Mouse (Mus musculus): ENCODE measurements around the gene Cherp. TPM values are rescaled to one million over a fixed set of nuclear protein-coding genes. Genes with fewer than 3 reads are reported as not detected.

Gene Cherp
- polyA plus RNA-seq, 1 experiment from 2014 or later, result 61.2 TPM

DNA sequence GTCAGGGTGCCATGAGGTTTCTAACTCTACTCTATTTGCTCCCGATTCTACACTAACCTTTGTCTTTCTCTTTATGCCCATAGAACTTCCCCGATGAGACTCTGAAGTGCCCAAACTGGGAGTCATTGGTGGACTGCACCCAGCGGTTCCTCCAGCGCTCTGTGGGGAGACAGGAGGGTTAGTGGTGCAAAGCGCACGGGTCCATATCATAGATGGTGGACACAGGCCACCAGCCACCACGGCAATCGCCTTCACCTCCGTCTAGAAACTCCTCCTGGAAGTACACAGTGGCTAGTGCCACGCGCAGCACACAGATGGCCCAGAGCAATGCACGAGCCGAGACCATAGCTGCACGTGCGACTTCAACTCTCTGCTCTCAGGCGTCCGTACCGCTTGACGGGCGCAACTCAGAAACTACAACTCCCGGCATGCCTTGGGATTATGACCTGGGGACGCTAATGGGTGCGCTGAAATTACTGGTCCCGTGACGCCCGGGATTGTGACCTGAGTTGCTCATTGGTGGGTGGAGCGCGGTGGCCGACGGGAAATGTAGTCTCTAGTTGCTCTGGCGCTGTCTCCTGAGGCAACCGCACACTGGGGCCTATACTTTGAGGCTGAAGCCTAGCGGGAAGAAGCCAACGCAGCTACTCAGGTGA is 31.6 kb downstream of the Cherp start, which contains the start of the genes Calr3 and 1700030K09Rik:
Gene Calr3 (minus strand): TSS at position 533 of the 656 bp plus-strand sequence.
Gene 1700030K09Rik (plus strand): TSS at position 543 of the 656 bp plus-strand sequence.
- H3K4me2 ChIP-seq, result peak within 1 kb of the TSS; percentile 65
- H3K27ac ChIP-seq, result peak within 1 kb of the TSS; percentile 41; the same call in 1 of the 2 replicates
- no peaks in the 10 kb centered on the region for H3K9me3 ChIP-seq
- peak within 1 kb of the TSS; percentile 46 for H3K4me3 ChIP-seq (replicated peaks)
- peak; percentile 97 for ATAC-seq (ENCODE audit: insufficient number of reproducible peaks, insufficient read depth, low FRiP score, low TSS enrichment, low read depth)
- H3K4me1 ChIP-seq (replicated peaks), result peaks cover 5% of the 10 kb centered on the region
- 6% methylated on average over 34 of the region's 34 CpGs for WGBS
- peak within 1 kb of the TSS; percentile 68 for H3K9ac ChIP-seq (replicated peaks)
- H3K27me3 ChIP-seq, result no peaks in the 10 kb centered on the region
- peaks cover 14% of the 10 kb centered on the region for H3K36me3 ChIP-seq

DNA sequence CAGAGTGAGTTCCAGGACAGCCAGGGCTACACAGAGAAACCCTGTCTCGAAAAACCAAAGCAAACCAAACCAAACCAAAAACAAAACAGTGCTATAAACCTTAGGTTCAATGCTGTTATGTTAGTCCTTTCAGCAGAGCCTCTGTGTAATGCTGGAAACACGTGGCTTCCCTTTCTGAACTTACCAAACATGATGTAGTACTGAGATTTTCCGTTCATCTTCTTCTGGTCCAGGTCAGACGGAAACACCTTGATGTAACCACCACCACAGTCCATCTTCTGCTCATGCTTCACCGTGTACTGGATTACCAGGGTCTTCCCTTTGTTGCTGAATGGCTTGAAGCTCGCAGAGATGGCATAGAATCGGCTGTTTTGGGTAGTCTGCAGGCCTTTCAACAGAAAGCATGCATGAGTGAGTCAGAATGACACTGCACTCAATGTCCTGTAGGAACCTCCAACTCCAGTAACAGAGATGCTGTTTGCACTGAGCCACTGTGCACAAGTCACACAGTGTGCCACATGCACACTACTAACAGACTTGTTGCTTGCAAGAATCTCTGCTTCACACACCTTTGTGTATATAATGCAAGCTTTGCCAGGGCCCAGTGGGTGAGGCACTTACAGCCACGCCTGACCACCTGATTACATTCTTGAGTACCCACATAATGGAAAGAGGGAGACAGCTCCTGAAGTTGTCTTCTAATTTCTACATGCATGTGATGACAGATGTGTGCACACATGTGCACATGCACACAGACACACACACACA is 36.6 kb downstream of the Cherp start:
- Histone ChIP-seq H3K4me1 (replicated peaks) (peaks cover 4% of the 10 kb centered on the region), H3K9ac (replicated peaks) (no peak overlapping the region), H3K9me3 (no peaks in the 10 kb centered on the region), H3K27me3 (no peaks in the 10 kb centered on the region), H3K36me3 (no peaks in the 10 kb centered on the region), H3K27ac (no peak overlapping the region), H3K4me3 (replicated peaks) (no peak overlapping the region), H3K4me2 (no peak overlapping the region)
- no peak for ATAC-seq (ENCODE audit: insufficient number of reproducible peaks, insufficient read depth, low FRiP score, low TSS enrichment, low read depth)
- 72% methylated on average over 8 of the region's 8 CpGs for WGBS

DNA sequence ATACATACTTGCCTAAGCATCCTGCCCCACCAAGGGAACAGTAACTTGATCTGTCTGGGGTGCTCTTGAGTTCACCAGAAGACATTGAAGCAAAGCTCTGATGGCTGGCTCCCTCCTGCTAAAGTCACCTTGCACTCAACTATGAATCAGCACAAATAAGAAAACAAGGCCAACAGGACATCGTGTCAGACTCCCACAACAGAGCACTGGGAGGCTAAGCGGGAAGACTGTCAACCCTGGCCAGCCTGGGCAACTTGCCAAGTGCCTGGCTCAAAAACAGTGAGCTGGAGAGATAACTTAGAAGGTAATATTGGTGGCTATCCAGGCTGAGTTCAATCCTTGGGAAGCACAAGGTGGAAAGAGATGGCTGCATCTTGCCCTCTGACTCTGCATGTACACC is 40.1 kb downstream of the Cherp start:
- H3K36me3 ChIP-seq, result no peaks in the 10 kb centered on the region
- ATAC-seq (ENCODE audit: insufficient number of reproducible peaks, insufficient read depth, low FRiP score, low TSS enrichment, low read depth), result no peak
- no peaks in the 10 kb centered on the region for H3K4me1 ChIP-seq (replicated peaks)
- no peak overlapping the region for H3K4me2 ChIP-seq
- H3K4me3 ChIP-seq (replicated peaks), result no peak overlapping the region
- no peaks in the 10 kb centered on the region for H3K9me3 ChIP-seq
- 59% methylated on average over 2 of the region's 2 CpGs for whole genome bisulfite sequencing
- no peak overlapping the region for H3K27ac ChIP-seq
- H3K27me3 ChIP-seq, result no peaks in the 10 kb centered on the region
- no peak overlapping the region for H3K9ac ChIP-seq (replicated peaks)

DNA sequence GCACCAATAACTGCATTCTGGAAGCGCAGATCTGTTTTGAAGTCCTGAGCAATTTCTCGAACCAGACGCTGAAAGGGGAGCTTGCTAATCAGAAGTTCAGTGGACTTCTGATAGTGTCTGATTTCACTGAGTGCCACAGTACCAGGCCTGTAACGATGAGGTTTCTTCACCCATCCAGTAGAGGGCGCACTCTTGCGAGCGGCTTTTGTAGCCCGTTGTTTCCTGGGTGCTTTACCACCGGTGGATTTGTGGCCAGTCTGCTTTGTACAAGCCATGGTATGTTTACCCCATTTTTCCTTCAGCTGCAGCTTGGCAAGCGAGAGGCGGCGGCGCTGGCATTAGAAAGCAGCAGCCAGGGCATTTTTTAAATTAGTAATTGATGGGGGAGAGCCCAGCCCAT is 45.4 kb downstream of the Cherp start:
- 51% methylated on average over 13 of the region's 13 CpGs for WGBS

GRCm38 (mm10) chr8:72422926-72423325 is 52.1 kb downstream of the Cherp start:
- Histone ChIP-seq H3K27ac (peak overlapping the region; percentile 29; the same call in 1 of the 2 replicates), H3K9me3 (no peaks in the 10 kb centered on the region), H3K27me3 (no peaks in the 10 kb centered on the region), H3K9ac (replicated peaks) (no peak overlapping the region), H3K36me3 (0 out of 2 replicates have a peak, but pooled peaks cover 5% of the 10 kb centered on the region), H3K4me1 (replicated peaks) (peaks cover 28% of the 10 kb centered on the region), H3K4me3 (replicated peaks) (no peak overlapping the region), H3K4me2 (no peak overlapping the region)
- 74% methylated on average over 1 of the region's 1 CpGs for WGBS
- ATAC-seq (ENCODE audit: insufficient number of reproducible peaks, insufficient read depth, low FRiP score, low TSS enrichment, low read depth), result no peak

More for the DNA sequence above, 45.4 kb downstream of the Cherp start:
- Histone ChIP-seq H3K4me1 (replicated peaks) (no peaks in the 10 kb centered on the region), H3K9me3 (no peaks in the 10 kb centered on the region), H3K9ac (replicated peaks) (no peak overlapping the region), H3K27me3 (no peaks in the 10 kb centered on the region), H3K36me3 (no peaks in the 10 kb centered on the region), H3K27ac (no peak overlapping the region), H3K4me2 (no peak overlapping the region), H3K4me3 (replicated peaks) (no peak overlapping the region)
- no peak for ATAC-seq (ENCODE audit: insufficient number of reproducible peaks, insufficient read depth, low FRiP score, low TSS enrichment, low read depth)

DNA sequence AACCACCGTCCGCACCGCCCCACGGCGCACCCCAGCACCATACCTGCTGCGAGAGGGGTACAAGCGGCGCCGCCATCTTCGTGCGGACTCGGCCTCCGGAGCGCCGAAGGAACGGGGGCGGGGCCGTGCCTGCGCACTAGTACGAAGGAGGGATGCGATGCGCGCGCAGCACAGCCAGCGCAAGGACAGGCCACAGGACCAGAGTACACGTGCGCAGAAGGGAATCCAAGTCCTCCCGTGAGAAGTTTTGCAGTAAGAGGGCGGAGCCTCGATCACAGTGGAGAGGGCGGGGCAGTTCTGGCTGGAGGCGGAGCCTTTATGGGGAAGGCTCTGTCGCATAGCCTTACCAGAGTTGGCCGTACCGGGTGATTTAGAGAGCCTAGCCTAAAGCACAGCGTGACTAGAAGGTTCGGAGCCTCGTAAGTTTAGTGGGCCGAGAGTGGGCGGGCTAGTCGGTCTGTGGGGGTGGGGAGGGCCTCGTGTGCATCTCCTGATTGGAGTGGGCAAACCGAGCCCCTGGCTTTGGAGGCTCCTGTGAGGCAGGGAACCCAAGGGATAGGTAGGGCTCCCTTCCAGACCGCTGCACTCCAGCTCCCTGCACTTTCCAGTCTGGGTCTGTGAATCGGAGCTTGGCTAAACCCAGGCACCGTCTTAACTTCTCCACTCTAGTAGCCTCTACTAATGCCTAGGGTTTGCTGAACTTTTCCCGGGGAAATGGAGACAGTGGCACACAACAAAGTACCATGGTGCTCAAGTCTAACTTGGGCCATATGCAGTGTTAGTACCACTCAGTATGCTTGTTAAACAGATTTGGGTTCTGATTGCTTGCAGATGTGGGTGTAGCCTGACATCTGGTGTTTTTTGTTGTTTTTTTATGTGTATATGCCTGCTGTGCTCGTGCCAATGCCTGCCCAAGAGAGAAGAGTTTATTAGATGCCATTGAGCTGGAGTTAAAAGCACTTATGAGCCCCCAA is 53.4 kb downstream of the Cherp start, which contains the start of gene Eps15l1:
Gene Eps15l1 (minus strand): TSS at position 99 of the 974 bp plus-strand sequence.
- peak; percentile 97 for ATAC-seq (ENCODE audit: insufficient number of reproducible peaks, insufficient read depth, low FRiP score, low TSS enrichment, low read depth)
- peak within 1 kb of the TSS; percentile 96 for H3K27ac ChIP-seq
- H3K4me3 ChIP-seq (replicated peaks), result peak within 1 kb of the TSS; percentile 89
- no peaks in the 10 kb centered on the region for H3K9me3 ChIP-seq
- H3K36me3 ChIP-seq, result 0 out of 2 replicates have a peak, but pooled peaks cover 5% of the 10 kb centered on the region
- peak within 1 kb of the TSS; percentile 92 for H3K9ac ChIP-seq (replicated peaks)
- peaks cover 39% of the 10 kb centered on the region for H3K4me1 ChIP-seq (replicated peaks)
- peak within 1 kb of the TSS; percentile 80 for H3K4me2 ChIP-seq
- no peaks in the 10 kb centered on the region for H3K27me3 ChIP-seq
- WGBS, result under 1% methylated on average over 48 of the region's 48 CpGs

- peak; percentile 48 for ATAC-seq (ENCODE audit: insufficient number of reproducible peaks, insufficient read depth, low FRiP score, low TSS enrichment, low read depth)
- H3K4me3 ChIP-seq (replicated peaks), result peak overlapping the region; percentile 89
- H3K4me2 ChIP-seq, result peak overlapping the region; percentile 80
- H3K27ac ChIP-seq, result peak overlapping the region; percentile 96
- no peaks in the 10 kb centered on the region for H3K27me3 ChIP-seq
- H3K36me3 ChIP-seq, result 0 out of 2 replicates have a peak, but pooled peaks cover 8% of the 10 kb centered on the region
- no peaks in the 10 kb centered on the region for H3K9me3 ChIP-seq
- peak overlapping the region; percentile 92 for H3K9ac ChIP-seq (replicated peaks)
- H3K4me1 ChIP-seq (replicated peaks), result peaks cover 45% of the 10 kb centered on the region
- WGBS, result 1% methylated on average over 73 of the region's 73 CpGs
Measured at GRCm38 (mm10) chr8:72420571-72421361, 54.3 kb downstream of the Cherp start.

- H3K36me3 ChIP-seq, result peaks cover 21% of the 10 kb centered on the region; the same call in 1 of the 2 replicates
- no peaks in the 10 kb centered on the region for H3K9me3 ChIP-seq
- no peak overlapping the region for H3K4me2 ChIP-seq
- H3K27ac ChIP-seq, result no peak overlapping the region
- 96% methylated on average over 4 of the region's 4 CpGs for WGBS
- no peak overlapping the region for H3K9ac ChIP-seq (replicated peaks)
- H3K27me3 ChIP-seq, result no peaks in the 10 kb centered on the region
- H3K4me1 ChIP-seq (replicated peaks), result peaks cover 48% of the 10 kb centered on the region
- no peak for ATAC-seq (ENCODE audit: insufficient number of reproducible peaks, insufficient read depth, low FRiP score, low TSS enrichment, low read depth)
- no peak overlapping the region for H3K4me3 ChIP-seq (replicated peaks)
Measured at GRCm38 (mm10) chr8:72418073-72418472, 57.0 kb downstream of the Cherp start.

- Histone ChIP-seq H3K4me1 (replicated peaks) (peaks cover 42% of the 10 kb centered on the region), H3K27me3 (no peaks in the 10 kb centered on the region), H3K4me2 (no peak overlapping the region), H3K36me3 (peaks cover 37% of the 10 kb centered on the region; the same call in 1 of the 2 replicates), H3K27ac (no peak overlapping the region), H3K9me3 (no peaks in the 10 kb centered on the region), H3K9ac (replicated peaks) (no peak overlapping the region), H3K4me3 (replicated peaks) (no peak overlapping the region)
- no peak for ATAC-seq (ENCODE audit: insufficient number of reproducible peaks, insufficient read depth, low FRiP score, low TSS enrichment, low read depth)
- 70% methylated on average over 2 of the region's 2 CpGs for WGBS
Measured at GRCm38 (mm10) chr8:72415252-72415651, 59.8 kb downstream of the Cherp start.

DNA sequence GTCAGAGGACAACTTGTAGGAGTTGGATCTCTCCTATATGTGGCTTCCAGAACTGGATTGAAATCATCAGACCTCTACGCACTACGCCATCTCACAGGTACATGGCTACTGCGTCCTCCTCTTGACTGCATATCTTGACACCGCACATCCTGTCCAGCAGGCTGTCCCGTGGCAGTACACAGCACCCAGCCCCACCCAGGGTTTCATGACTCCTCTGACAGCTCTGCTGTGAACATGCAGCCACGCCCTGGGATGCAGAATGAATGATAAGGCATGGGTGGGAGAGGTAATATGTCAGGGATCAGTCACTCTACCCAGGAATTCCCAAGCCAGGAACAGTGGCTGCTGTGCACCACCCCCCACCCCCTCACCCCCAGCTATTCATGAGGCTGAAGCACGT is 61.2 kb downstream of the Cherp start:
- 90% methylated on average over 7 of the region's 7 CpGs for WGBS
- ATAC-seq (ENCODE audit: insufficient number of reproducible peaks, insufficient read depth, low FRiP score, low TSS enrichment, low read depth), result no peak
- H3K4me3 ChIP-seq (replicated peaks), result no peak overlapping the region
- H3K9ac ChIP-seq (replicated peaks), result no peak overlapping the region
- H3K4me1 ChIP-seq (replicated peaks), result peaks cover 29% of the 10 kb centered on the region
- H3K27ac ChIP-seq, result no peak overlapping the region
- H3K9me3 ChIP-seq, result no peaks in the 10 kb centered on the region
- H3K27me3 ChIP-seq, result no peaks in the 10 kb centered on the region
- peaks cover 37% of the 10 kb centered on the region; the same call in 1 of the 2 replicates for H3K36me3 ChIP-seq
- H3K4me2 ChIP-seq, result no peak overlapping the region

All from limb, embryonic 12.5 days (tissue).